Mouse (Mus musculus) intestine, postnatal 0 days (tissue): ENCODE results near the gene Rgs10. TPM values are rescaled to one million over a fixed set of nuclear protein-coding genes. Genes with fewer than 3 reads are reported as not detected.

Experiments used
- ATAC-seq: fragments of 200-750 bp; cut with Nextera tagmentation; 2 replicates; pipeline ENCODE4 v1.8.0; 2017; ENCODE audit warnings: mild to moderate bottlenecking, moderate TSS enrichment, moderate library complexity
- H3K27ac ChIP-seq: fragments of 300-500 bp; sonication (generic); 2 replicates; pipeline ENCODE4 v1.5.1; 2014; ENCODE audit warnings: mild to moderate bottlenecking, low read depth, low read length, moderate library complexity
- H3K27me3 ChIP-seq: fragments of 300-500 bp; sonication (generic); replicated peaks from 2 replicates; pipeline ENCODE4 v1.6.1; 2014; ENCODE audit warnings: low read length, mixed read lengths; ENCODE audit not compliant: control insufficient read depth, insufficient read depth
- H3K36me3 ChIP-seq: fragments of 300-500 bp; sonication (generic); 2 replicates; pipeline ENCODE4 v1.6.1; 2014; ENCODE audit warnings: mild to moderate bottlenecking, moderate library complexity; ENCODE audit not compliant: control insufficient read depth, insufficient read depth
- H3K4me1 ChIP-seq: fragments of 300-500 bp; sonication (generic); replicated peaks from 2 replicates; pipeline ENCODE4 v1.6.1; 2014; ENCODE audit warnings: antibody characterized with exemption, low read length, mixed read lengths; ENCODE audit not compliant: control insufficient read depth, insufficient read depth
- H3K4me2 ChIP-seq: fragments of 300-500 bp; sonication (generic); replicated peaks from 2 replicates; pipeline ENCODE4 v1.6.1; 2014; ENCODE audit warnings: low read depth, mild to moderate bottlenecking, moderate library complexity
- H3K4me3 ChIP-seq: fragments of 300-500 bp; sonication (generic); 2 replicates; pipeline ENCODE4 v1.5.1; 2014; ENCODE audit warnings: low read depth, low read length
- H3K9ac ChIP-seq: fragments of 300-500 bp; sonication (generic); 2 replicates; pipeline ENCODE4 v1.6.1; 2014; ENCODE audit warnings: mild to moderate bottlenecking, low read depth, low read length
- H3K9me3 ChIP-seq: fragments of 300-500 bp; sonication (generic); 2 replicates; pipeline ENCODE4 v1.6.1; 2016; ENCODE audit warnings: mixed run types; ENCODE audit not compliant: control insufficient read depth
- CTCF ChIP-seq: sonication (generic); IDR thresholded peaks from 2 replicates; pipeline ENCODE4 v1.5.1; 2016; ENCODE audit warnings: low read depth, mild to moderate bottlenecking, control low read depth, antibody characterized with exemption, moderate library complexity
- WGBS: fragments of 180-500 bp; shearing (Covaris S2); extraction: QIAGEN DNeasy Blood & Tissue Kit; methylation state at CpG from one replicate; pipeline ENCODE4 v1.1.7; 2014; 5-methylcytosine and 5-hydroxymethylcytosine counted together
- polyA plus RNA-seq: library from polyadenylated mRNA; unstranded; fragments of >200 nt; fragmentation: Nextera tagmentation; extraction: Ambion mirVana; gene quantifications from 2 replicates; pipeline ENCODE4 v1.2.1, GENCODE M21; 2015

Gene Rgs10
- polyA plus RNA-seq, 1 experiment from 2014 or later = 20.9 TPM

DNA sequence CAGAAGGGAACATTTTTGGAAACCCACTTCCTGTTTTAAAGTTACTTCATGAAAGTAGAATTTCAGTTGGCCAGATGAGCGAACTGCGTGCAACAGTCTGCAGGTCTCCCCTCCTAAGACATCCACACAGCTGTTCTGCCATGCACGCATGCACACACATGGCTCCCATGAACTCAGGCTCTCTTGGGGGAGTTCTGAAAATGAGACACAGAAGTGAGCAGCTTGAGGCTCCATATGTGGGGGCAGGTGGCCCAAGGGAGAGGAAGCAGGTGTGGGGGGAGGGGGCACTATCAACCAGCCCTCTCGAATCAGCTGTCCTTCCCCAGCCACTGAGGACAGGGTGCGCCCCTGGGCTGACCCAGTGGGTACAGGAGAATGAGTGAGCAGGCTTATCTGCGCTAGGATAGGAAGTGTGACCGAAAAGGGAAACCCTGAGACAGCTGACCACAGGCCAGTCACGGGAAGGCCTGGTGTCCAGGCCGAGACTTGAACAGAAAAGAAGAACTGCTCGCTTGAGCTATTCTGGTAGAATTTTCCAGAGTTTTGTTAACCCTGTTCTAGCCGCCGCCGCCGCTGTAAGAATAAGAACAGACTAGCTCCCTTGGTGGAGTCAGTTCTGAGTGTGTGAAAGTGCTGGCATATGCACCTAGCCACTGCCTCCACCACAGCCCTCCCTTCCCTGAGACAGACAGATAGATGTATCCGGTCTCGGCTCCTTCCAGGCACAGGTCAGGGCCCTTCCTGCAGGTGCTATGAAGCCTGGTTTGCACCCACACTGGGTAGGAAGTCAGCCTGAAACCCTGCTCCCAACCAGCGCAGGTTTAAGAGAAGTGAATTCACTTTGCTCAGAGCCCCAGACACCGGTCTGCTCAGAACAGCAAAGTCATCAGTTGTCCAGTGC, 26.2 kb downstream of the Rgs10 start:
- WGBS = 74% methylated on average over 18 of the region's 18 CpGs
- peak; percentile 19; the same call in 1 of the 2 replicates for ATAC-seq
- Histone ChIP-seq H3K4me1 (no peaks in the 10 kb centered on the region), H3K27me3 (no peaks in the 10 kb centered on the region), H3K4me3 (no peak overlapping the region), H3K9ac (no peak overlapping the region), H3K4me2 (no peak overlapping the region), H3K9me3 (no peaks in the 10 kb centered on the region), H3K27ac (0 out of 2 replicates have a peak overlapping the region, but pooled peaks have one; percentile 15), H3K36me3 (no peaks in the 10 kb centered on the region)
- no peak for TF ChIP-seq CTCF

DNA sequence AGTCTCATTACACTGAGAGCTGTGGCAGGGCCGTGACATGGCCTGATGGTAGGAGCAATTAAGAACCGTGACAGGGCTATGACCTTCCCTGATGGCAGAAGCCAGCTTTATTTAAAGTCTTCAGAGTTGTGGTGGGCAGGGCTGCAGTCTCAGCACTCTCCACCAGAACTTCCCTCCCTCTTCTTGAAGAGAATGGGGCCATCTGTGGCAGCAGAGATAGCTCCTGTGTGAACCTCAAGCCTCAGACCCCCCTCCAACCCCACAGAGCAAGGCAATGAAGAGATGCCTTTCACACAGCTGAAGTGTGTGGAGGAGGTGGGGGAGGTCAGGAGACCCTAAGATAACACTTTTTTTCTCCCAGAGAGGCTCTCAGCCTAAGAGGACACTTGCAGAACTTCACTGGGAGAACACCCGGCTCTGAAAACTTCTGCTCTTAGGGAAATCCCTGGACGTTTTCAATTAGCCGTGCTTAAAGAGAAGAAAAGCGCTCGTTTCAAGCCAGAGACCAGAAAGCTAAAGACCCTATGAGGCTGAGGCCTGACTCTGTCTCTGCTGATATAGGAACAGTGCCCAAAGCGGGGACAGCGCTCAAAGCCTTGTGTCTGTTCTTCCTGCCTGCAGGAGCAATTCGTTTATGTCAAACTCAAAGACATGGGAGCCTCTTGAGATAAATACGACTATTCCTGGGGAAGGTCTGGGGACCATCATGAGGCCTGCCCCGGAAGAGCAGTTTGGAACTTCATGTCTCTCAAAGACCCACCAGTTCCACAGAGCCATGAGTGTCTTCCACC, 27.1 kb downstream of the Rgs10 start:
- no peak overlapping the region for H3K4me2 ChIP-seq
- no peaks in the 10 kb centered on the region for H3K27me3 ChIP-seq
- H3K4me3 ChIP-seq = no peak overlapping the region
- no peaks in the 10 kb centered on the region for H3K9me3 ChIP-seq
- no peak overlapping the region for H3K27ac ChIP-seq
- ATAC-seq = no peak
- no peak for TF ChIP-seq CTCF
- no peak overlapping the region for H3K9ac ChIP-seq
- no peaks in the 10 kb centered on the region for H3K36me3 ChIP-seq
- WGBS = 53% methylated on average over 12 of the region's 12 CpGs
- no peaks in the 10 kb centered on the region for H3K4me1 ChIP-seq

DNA sequence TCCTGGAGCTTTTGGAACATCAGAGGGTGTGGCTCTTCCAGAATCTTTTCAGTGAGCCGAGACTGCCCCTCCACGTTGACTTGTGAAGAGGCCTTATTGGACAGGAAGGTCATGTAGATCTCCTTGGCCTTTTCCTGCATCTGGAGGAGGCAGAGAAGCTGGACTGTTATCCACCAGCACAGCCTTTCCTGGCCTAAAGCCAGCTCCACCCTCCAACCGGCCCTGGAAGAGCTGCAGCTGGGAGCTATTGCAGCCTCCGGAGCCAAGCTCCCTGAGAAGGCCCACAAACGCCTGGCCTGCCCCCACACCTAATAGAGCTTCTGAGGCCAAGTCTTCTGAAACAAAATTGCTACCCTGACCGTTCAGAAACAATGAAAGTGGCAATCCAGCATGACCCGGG, 29.6 kb downstream of the Rgs10 start:
- Histone ChIP-seq H3K4me1 (no peaks in the 10 kb centered on the region), H3K27me3 (no peaks in the 10 kb centered on the region), H3K9ac (no peak overlapping the region), H3K4me3 (no peak overlapping the region), H3K27ac (no peak overlapping the region), H3K9me3 (no peaks in the 10 kb centered on the region), H3K4me2 (no peak overlapping the region), H3K36me3 (no peaks in the 10 kb centered on the region)
- ATAC-seq = no peak
- TF ChIP-seq CTCF = no peak
- 36% methylated on average over 7 of the region's 7 CpGs for WGBS

DNA sequence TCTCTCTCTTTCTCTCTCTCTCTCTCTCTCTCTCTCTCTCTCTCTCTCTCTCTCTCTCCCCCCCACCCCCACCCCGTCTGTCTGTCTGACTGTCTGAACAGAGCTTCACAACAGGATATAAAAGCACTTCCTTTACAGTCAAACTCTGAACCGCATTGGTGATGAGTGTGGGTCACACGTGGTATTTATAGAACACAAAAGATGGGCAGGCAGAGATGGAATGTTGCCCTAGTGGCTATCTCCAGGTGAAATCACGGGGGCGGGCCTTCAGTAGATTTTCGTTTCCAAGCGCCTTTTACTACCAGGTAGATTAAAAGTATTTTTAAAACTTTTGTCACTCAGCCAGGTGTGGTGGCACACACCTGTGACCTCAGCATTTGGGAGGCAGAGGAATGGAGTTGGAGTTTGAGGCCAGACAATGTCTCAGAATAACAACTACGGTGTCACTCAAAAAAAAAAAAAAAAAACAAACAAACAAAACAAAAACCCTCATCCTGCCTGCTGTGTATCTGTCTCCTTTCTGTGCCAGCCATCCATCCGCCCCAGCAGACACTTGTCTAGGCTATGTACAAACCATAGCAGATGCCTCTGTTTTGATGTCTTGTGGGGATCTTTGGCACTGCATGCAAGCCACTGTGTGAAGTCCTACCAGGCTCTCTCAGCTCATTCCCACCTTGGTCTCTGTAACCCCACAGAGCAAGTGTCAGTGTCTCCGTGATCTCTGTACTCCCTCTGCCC, 34.7 kb downstream of the Rgs10 start:
- Histone ChIP-seq H3K9me3 (no peaks in the 10 kb centered on the region), H3K4me2 (no peak overlapping the region), H3K27me3 (no peaks in the 10 kb centered on the region), H3K36me3 (no peaks in the 10 kb centered on the region), H3K9ac (no peak overlapping the region), H3K4me3 (no peak overlapping the region), H3K27ac (no peak overlapping the region), H3K4me1 (no peaks in the 10 kb centered on the region; the same call in 1 of the 2 replicates)
- no peak for ATAC-seq
- 61% methylated on average over 10 of the region's 10 CpGs for WGBS
- no peak for TF ChIP-seq CTCF

DNA sequence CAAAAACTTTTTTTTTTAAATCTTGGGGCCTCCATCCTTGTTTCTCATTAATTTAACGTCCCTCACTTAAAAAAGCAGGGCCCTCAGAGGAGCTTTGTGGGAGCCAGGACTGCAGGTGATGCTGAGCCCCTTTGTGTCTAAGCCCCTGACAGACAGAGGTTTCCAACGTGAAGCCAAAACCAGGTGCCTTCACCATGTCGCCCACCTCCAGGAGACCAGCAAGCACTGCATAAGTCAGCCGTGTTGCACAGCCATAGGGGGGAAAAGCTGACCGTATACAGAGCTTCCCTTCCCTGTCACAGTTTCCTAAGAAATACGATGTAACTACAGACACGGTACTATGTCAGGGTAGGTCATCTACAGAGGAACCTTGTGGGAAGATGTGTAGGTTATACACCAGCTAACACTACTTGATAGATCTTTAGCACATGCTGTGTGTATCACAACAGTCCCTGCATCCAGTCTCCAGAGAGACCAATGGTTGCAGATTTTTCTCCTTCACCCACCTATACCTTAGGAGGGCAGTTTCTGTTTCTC, 35.3 kb downstream of the Rgs10 start:
- Histone ChIP-seq H3K36me3 (no peaks in the 10 kb centered on the region), H3K9ac (no peak overlapping the region), H3K27me3 (no peaks in the 10 kb centered on the region), H3K4me3 (no peak overlapping the region), H3K4me2 (no peak overlapping the region), H3K9me3 (no peaks in the 10 kb centered on the region), H3K27ac (no peak overlapping the region), H3K4me1 (no peaks in the 10 kb centered on the region; the same call in 1 of the 2 replicates)
- 74% methylated on average over 7 of the region's 7 CpGs for WGBS
- no peak for ATAC-seq
- TF ChIP-seq CTCF = no peak

DNA sequence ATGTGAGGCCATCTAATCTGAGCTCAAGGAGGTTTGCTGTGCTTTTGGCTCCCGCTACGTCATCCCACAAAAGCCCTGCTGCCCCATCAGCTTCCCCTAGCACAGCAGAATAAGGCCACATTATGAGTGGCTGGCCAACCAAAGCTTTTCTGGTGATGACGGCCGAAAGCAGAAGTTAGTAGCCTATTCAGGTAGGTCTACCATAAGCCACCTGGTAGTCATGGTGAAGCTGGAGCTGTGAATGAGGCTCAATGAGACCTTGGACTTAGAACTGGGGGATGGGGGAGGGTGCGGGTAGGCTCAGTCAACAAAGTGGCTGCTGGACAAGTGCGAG, 36.1 kb downstream of the Rgs10 start:
- Histone ChIP-seq H3K36me3 (no peaks in the 10 kb centered on the region), H3K9me3 (no peaks in the 10 kb centered on the region), H3K27me3 (no peaks in the 10 kb centered on the region), H3K4me3 (no peak overlapping the region), H3K4me1 (no peaks in the 10 kb centered on the region; the same call in 1 of the 2 replicates), H3K9ac (no peak overlapping the region), H3K27ac (no peak overlapping the region), H3K4me2 (no peak overlapping the region)
- no peak for ATAC-seq
- WGBS = 93% methylated on average over 6 of the region's 6 CpGs
- no peak for TF ChIP-seq CTCF
